Comparison of ENCODE assay signal across 9 mouse cellular contexts in genomic region chr10:63421739-63422735, GRCm38 (mm10). TPM values are rescaled to one million over a fixed set of nuclear protein-coding genes. Genes with fewer than 3 reads are reported as not detected.
A peak's percentile ranks its signal among the peaks of the same experiment; 100 is the strongest.
DNase-seq lines count a peak whose midpoint lies in the region; ATAC-seq lines count a peak whose summit lies in the region.
"Had no signal": no experiment of that assay in that cellular context is flagged by ENCODE, and none has a peak within 500 bp of the region (broad histone marks: within the 10 kb centered on the region; RNA-seq: fewer than 3 reads in every experiment).

Gene Gm7075 (minus strand): TSS chr10:63421789.

- no peak within 1 kb of the TSS for H3K27ac ChIP-seq in kidney, embryonic 14.5 days (ENCODE audit: low read depth, low read length)
- H3K27ac ChIP-seq: heart, embryonic 15.5 days; neural tube, embryonic 13.5 days had no signal

- DNase-seq in kidney, adult 18-20 months, result peak; percentile 51
- peak; percentile 34 to 56 for DNase-seq in CD8-positive naive resting alpha-beta T cell, adult 2 months (ENCODE audit: low read depth in 2 of 2, low spot score in 2 of 2)
- peak; percentile 7 for DNase-seq in Muller cell, postnatal 12 days (ENCODE audit: inconsistent ontology term)
- DNase-seq in gastrocnemius, adult 8-10 months (ENCODE audit: low spot score in 2 of 2), result peak; percentile 27 to 42
- peak; percentile 58 for DNase-seq in lung, postnatal 10 days
- DNase-seq in splenic B cell, adult 2 months (ENCODE audit: low read depth, low spot score), result peak; percentile 69

- H3K9ac ChIP-seq in kidney, embryonic 14.5 days (ENCODE audit: low read depth, low read length), result no peak within 1 kb of the TSS
- H3K9ac ChIP-seq: heart, embryonic 15.5 days; neural tube, embryonic 13.5 days had no signal

- H3K4me2 ChIP-seq in kidney, embryonic 14.5 days (replicated peaks; ENCODE audit: low read depth, low read length), result no peak within 1 kb of the TSS
- H3K4me2 ChIP-seq: heart, embryonic 15.5 days; neural tube, embryonic 13.5 days had no signal

- H3K9me3 ChIP-seq in kidney, embryonic 14.5 days (ENCODE audit: control insufficient read depth, low read length), result no peaks in the 10 kb centered on the region
- H3K9me3 ChIP-seq: heart, embryonic 15.5 days; neural tube, embryonic 13.5 days had no signal

- no peaks in the 10 kb centered on the region for H3K4me1 ChIP-seq in kidney, embryonic 14.5 days (ENCODE audit: control insufficient read depth, insufficient read depth, low read length)
- H3K4me1 ChIP-seq: heart, embryonic 15.5 days; neural tube, embryonic 13.5 days had no signal

- no peak for ATAC-seq in kidney, embryonic 14.5 days (ENCODE audit: low FRiP score, low TSS enrichment)

- 87% methylated on average over 18 of the region's 18 CpGs for WGBS in kidney, embryonic 14.5 days

- no peaks in the 10 kb centered on the region for H3K36me3 ChIP-seq in kidney, embryonic 14.5 days (ENCODE audit: control insufficient read depth, insufficient read depth, low read length)
- no peaks in the 10 kb centered on the region for H3K36me3 ChIP-seq in splenic B cell, adult 2 months (ENCODE audit: control insufficient read depth, insufficient read depth, low read length, poor library complexity, severe bottlenecking)
- H3K36me3 ChIP-seq: heart, embryonic 15.5 days; neural tube, embryonic 13.5 days had no signal

- H3K27me3 ChIP-seq in kidney, embryonic 14.5 days (ENCODE audit: control insufficient read depth, insufficient read depth, low read length), result no peaks in the 10 kb centered on the region
- no peaks in the 10 kb centered on the region for H3K27me3 ChIP-seq in splenic B cell, adult 2 months (ENCODE audit: control insufficient read depth, insufficient read depth, low read length, poor library complexity, severe bottlenecking)
- H3K27me3 ChIP-seq: heart, embryonic 15.5 days; neural tube, embryonic 13.5 days had no signal

- no peak within 1 kb of the TSS for H3K4me3 ChIP-seq in kidney, embryonic 14.5 days (ENCODE audit: low read length)
- H3K4me3 ChIP-seq: heart, embryonic 15.5 days; neural tube, embryonic 13.5 days had no signal

RNA-seq across cellular contexts. Expression of gene Gm7075, which starts in this region (rescaled TPM):
- not detected in 2 replicates for polyA plus RNA-seq in kidney, embryonic 14.5 days (2014; fragmentation: Nextera tagmentation; extraction: Ambion mirVana)
- total RNA-seq in gastrocnemius, adult 8-10 months (2022), result not detected
- polyA plus RNA-seq: heart, embryonic 15.5 days; neural tube, embryonic 13.5 days had no signal

Comparison
In these comparisons a context has a peak if more than half of its experiments do, and no peak if none do; other contexts are left out.
1. Peak in DNase-seq in gastrocnemius, adult 8-10 months; RNA of the gene not detected or under 1 TPM.
2. DNase-seq: peak in every context shown above with its lines; median percentile 69 in splenic B cell, adult 2 months; 58 in lung, postnatal 10 days; 51 in kidney, adult 18-20 months; 45 in CD8-positive naive resting alpha-beta T cell, adult 2 months; 34 in gastrocnemius, adult 8-10 months; 7 in Muller cell, postnatal 12 days.